Comparison of ENCODE assay signal across 8 mouse cellular contexts in genomic region chr11:94276869-94277337, GRCm38 (mm10). TPM values are rescaled to one million over a fixed set of nuclear protein-coding genes. Genes with fewer than 3 reads are reported as not detected.
DNase-seq lines count a peak whose midpoint lies in the region; ATAC-seq and TF ChIP-seq lines count a peak whose summit lies in the region.

No protein-coding gene starts in this region.

- DNase-seq in B cell, adult 2 months = peak; percentile 82 to 84
- DNase-seq in brain, adult 2 months (ENCODE audit: low read depth, low spot score) = peak; percentile 99
- peak; percentile 85 for DNase-seq in liver, adult 2 months (ENCODE audit: extremely low read depth, low read depth, low spot score)
- peak; percentile 88 for DNase-seq in splenic B cell, adult 2 months (ENCODE audit: low read depth, low spot score)

- peak overlapping the region; percentile 33 for H3K4me3 ChIP-seq in heart, embryonic 11.5 days (ENCODE audit: low read depth, low read length)
- peak overlapping the region; percentile 40 for H3K4me3 ChIP-seq in kidney, embryonic 16.5 days (ENCODE audit: low read length)
- no peak overlapping the region for H3K4me3 ChIP-seq in liver, adult 2 months (ENCODE audit: insufficient read depth, low read depth, low read length)
- peak overlapping the region; percentile 1 for H3K4me3 ChIP-seq in myocyte

- WGBS in heart, embryonic 11.5 days (ENCODE audit: insufficient replicate concordance) = 8% methylated on average over 20 of the region's 20 CpGs
- WGBS in kidney, embryonic 16.5 days = 8% methylated on average over 20 of the region's 20 CpGs
- WGBS in liver, adult 2 months = 10% methylated on average over 20 of the region's 20 CpGs

- peaks cover 10% of the 10 kb centered on the region for H3K4me1 ChIP-seq in heart, embryonic 11.5 days (ENCODE audit: control insufficient read depth, insufficient read depth, low read length)
- peaks cover 5% of the 10 kb centered on the region; the same call in 1 of the 2 replicates for H3K4me1 ChIP-seq in kidney, embryonic 16.5 days (ENCODE audit: insufficient read depth, low read length)
- H3K4me1 ChIP-seq in liver, adult 2 months (ENCODE audit: control insufficient read depth, insufficient read depth, low read length) = peaks cover 26% of the 10 kb centered on the region

- TF ChIP-seq POLR2A in liver, adult 2 months (IDR thresholded peaks at IDR 0.05; ENCODE audit: extremely low read depth, insufficient read depth, low read length) = no peak
- peak; percentile 64 for TF ChIP-seq POLR2A in myocyte (IDR thresholded peaks at IDR 0.05; ENCODE audit: insufficient read length, low read depth)

- no peak overlapping the region for H3ac ChIP-seq in myocyte (ENCODE audit: control insufficient read depth, insufficient read length)

- H3K36me3 ChIP-seq in heart, embryonic 11.5 days (ENCODE audit: control insufficient read depth, insufficient read depth, low read length) = no peaks in the 10 kb centered on the region
- 0 out of 2 replicates have a peak, but pooled peaks cover 1% of the 10 kb centered on the region for H3K36me3 ChIP-seq in kidney, embryonic 16.5 days (ENCODE audit: insufficient read depth, low read length)
- no peaks in the 10 kb centered on the region for H3K36me3 ChIP-seq in liver, adult 2 months (ENCODE audit: control insufficient read depth, insufficient read depth, low read length)
- no peaks in the 10 kb centered on the region for H3K36me3 ChIP-seq in myocyte (ENCODE audit: control insufficient read depth, insufficient read depth)
- no peaks in the 10 kb centered on the region for H3K36me3 ChIP-seq in splenic B cell, adult 2 months (ENCODE audit: control insufficient read depth, insufficient read depth, low read length, poor library complexity, severe bottlenecking)

- H3K9me3 ChIP-seq in heart, embryonic 11.5 days (replicated peaks; ENCODE audit: control insufficient read depth, low read length) = no peaks in the 10 kb centered on the region
- H3K9me3 ChIP-seq in kidney, embryonic 16.5 days (ENCODE audit: low read length) = no peaks in the 10 kb centered on the region

- H3K27me3 ChIP-seq in heart, embryonic 11.5 days (ENCODE audit: control insufficient read depth, insufficient read depth, low read length) = no peaks in the 10 kb centered on the region
- H3K27me3 ChIP-seq in kidney, embryonic 16.5 days (ENCODE audit: insufficient read depth, low read length) = no peaks in the 10 kb centered on the region
- no peaks in the 10 kb centered on the region for H3K27me3 ChIP-seq in liver, adult 2 months (ENCODE audit: control insufficient read depth, insufficient read depth, low read length)
- no peaks in the 10 kb centered on the region for H3K27me3 ChIP-seq in myocyte (ENCODE audit: control insufficient read depth, insufficient read depth, insufficient read length)
- H3K27me3 ChIP-seq in splenic B cell, adult 2 months (ENCODE audit: control insufficient read depth, insufficient read depth, low read length, poor library complexity, severe bottlenecking) = no peaks in the 10 kb centered on the region

- peak overlapping the region; percentile 71 for H3K4me2 ChIP-seq in heart, embryonic 11.5 days
- peak overlapping the region; percentile 65 for H3K4me2 ChIP-seq in kidney, embryonic 16.5 days (replicated peaks; ENCODE audit: low read depth, low read length)
- H3K4me2 ChIP-seq in myocyte (ENCODE audit: low read depth) = peak overlapping the region; percentile 69

- no peak overlapping the region for H3K27ac ChIP-seq in heart, embryonic 11.5 days (ENCODE audit: low read depth, low read length)
- H3K27ac ChIP-seq in kidney, embryonic 16.5 days (ENCODE audit: low read length) = no peak overlapping the region
- H3K27ac ChIP-seq in liver, adult 2 months (replicated peaks; ENCODE audit: insufficient read depth, low read depth, low read length) = no peak overlapping the region

- peak overlapping the region; percentile 67 for H3K9ac ChIP-seq in heart, embryonic 11.5 days (ENCODE audit: low read depth, low read length)
- peak overlapping the region; percentile 55 for H3K9ac ChIP-seq in kidney, embryonic 16.5 days (replicated peaks; ENCODE audit: low read length)
- peak overlapping the region; percentile 19; the same call in 1 of the 2 replicates for H3K9ac ChIP-seq in liver, adult 2 months (ENCODE audit: low read depth, low read length)

- peak; percentile 98 for TF ChIP-seq CTCF in liver, adult 2 months (IDR thresholded peaks at IDR 0.05; ENCODE audit: low read depth, low read length)

- no peaks in the 10 kb centered on the region for H3K79me2 ChIP-seq in liver, adult 2 months (ENCODE audit: control insufficient read depth, insufficient read depth, low read length)
- H3K79me2 ChIP-seq in myocyte (ENCODE audit: control insufficient read depth, insufficient read depth) = no peaks in the 10 kb centered on the region

- peak; percentile 86 for ATAC-seq in erythroblast, adult 5-6 weeks (replicated peaks; ENCODE audit: low FRiP score, poor library complexity, severe bottlenecking)
- 0 out of 2 replicates have a peak, but pooled peaks have one; percentile 3 for ATAC-seq in heart, embryonic 11.5 days (replicated peaks; ENCODE audit: insufficient number of reproducible peaks, low FRiP score, low TSS enrichment)
- ATAC-seq in kidney, embryonic 16.5 days (ENCODE audit: low FRiP score, low TSS enrichment) = peak; percentile 85

TF ChIP-seq in myocyte, 11 proteins besides CTCF, POLR2A, EP300 and RAD21:
- TF ChIP-seq POLR2AphosphoS2 (IDR thresholded peaks at IDR 0.05; ENCODE audit: insufficient read length, low read depth) (peak; percentile 82), USF1 (IDR thresholded peaks at IDR 0.05; ENCODE audit: low read depth) (no peak)

RNA-seq across cellular contexts. Expression of gene Gm21885, which starts 4.8 kb away (rescaled TPM):
- not detected in 2 replicates for total RNA-seq in erythroblast, adult 5-6 weeks (2015; ENCODE audit: low replicate concordance)
- total RNA-seq in erythroblast, adult 5-6 weeks (2017; ENCODE audit: low replicate concordance) = not detected in 2 replicates
- polyA plus RNA-seq in heart, embryonic 11.5 days (2014; fragmentation: Nextera tagmentation; extraction: Ambion mirVana) = not detected in 2 replicates
- not detected in 2 replicates for polyA plus RNA-seq in kidney, embryonic 16.5 days (2015; fragmentation: Nextera tagmentation; extraction: Ambion mirVana)
- 0.67 TPM in 1 of 2 replicates, not detected in the other for total RNA-seq in liver, adult 2 months (2014; rRNA removed)
- polyA plus RNA-seq in liver, adult 2 months (2012; rRNA removed) = 0.16 and 0.49 TPM in 2 replicates
- polyA plus RNA-seq in myocyte (2012; fragmentation: generic; extraction: Trizol) = not detected

RNA-seq across cellular contexts. Expression of gene Wfikkn2, which starts 31.1 kb away (rescaled TPM):
- total RNA-seq in erythroblast, adult 5-6 weeks (2015; ENCODE audit: low replicate concordance) = not detected in 2 replicates
- total RNA-seq in erythroblast, adult 5-6 weeks (2017; ENCODE audit: low replicate concordance) = not detected in 2 replicates
- polyA plus RNA-seq in heart, embryonic 11.5 days (2014; fragmentation: Nextera tagmentation; extraction: Ambion mirVana) = 1.1 and 1.8 TPM in 2 replicates
- polyA plus RNA-seq in kidney, embryonic 16.5 days (2015; fragmentation: Nextera tagmentation; extraction: Ambion mirVana) = 2.2 and 3.1 TPM in 2 replicates
- total RNA-seq in liver, adult 2 months (2014; rRNA removed) = under 0.01 TPM in 1 of 2 replicates, not detected in the other
- polyA plus RNA-seq in liver, adult 2 months (2012; rRNA removed) = 0.04 TPM in 1 of 2 replicates, not detected in the other
- polyA plus RNA-seq in myocyte (2012; fragmentation: generic; extraction: Trizol) = 0.80 TPM

RNA-seq across cellular contexts. Expression of gene Luc7l3, which starts 44.9 kb away (rescaled TPM):
- 140 and 142 TPM in 2 replicates for total RNA-seq in erythroblast, adult 5-6 weeks (2015; ENCODE audit: low replicate concordance)
- total RNA-seq in erythroblast, adult 5-6 weeks (2017; ENCODE audit: low replicate concordance) = 373 and 416 TPM in 2 replicates
- 77.9 and 79.4 TPM in 2 replicates for polyA plus RNA-seq in heart, embryonic 11.5 days (2014; fragmentation: Nextera tagmentation; extraction: Ambion mirVana)
- polyA plus RNA-seq in kidney, embryonic 16.5 days (2015; fragmentation: Nextera tagmentation; extraction: Ambion mirVana) = 99.5 and 112 TPM in 2 replicates
- 17.9 and 20.1 TPM in 2 replicates for total RNA-seq in liver, adult 2 months (2014; rRNA removed)
- polyA plus RNA-seq in liver, adult 2 months (2012; rRNA removed) = 2.5 and 4.6 TPM in 2 replicates
- 15.4 TPM for polyA plus RNA-seq in myocyte (2012; fragmentation: generic; extraction: Trizol)

RNA-seq across cellular contexts. Expression of gene Ankrd40, which starts 50.9 kb away (rescaled TPM):
- 4.0 and 4.4 TPM in 2 replicates for total RNA-seq in erythroblast, adult 5-6 weeks (2015; ENCODE audit: low replicate concordance)
- total RNA-seq in erythroblast, adult 5-6 weeks (2017; ENCODE audit: low replicate concordance) = 13.4 and 17.4 TPM in 2 replicates
- 34.3 and 34.9 TPM in 2 replicates for polyA plus RNA-seq in heart, embryonic 11.5 days (2014; fragmentation: Nextera tagmentation; extraction: Ambion mirVana)
- 11.2 and 11.5 TPM in 2 replicates for polyA plus RNA-seq in kidney, embryonic 16.5 days (2015; fragmentation: Nextera tagmentation; extraction: Ambion mirVana)
- 28.0 and 30.0 TPM in 2 replicates for total RNA-seq in liver, adult 2 months (2014; rRNA removed)
- polyA plus RNA-seq in liver, adult 2 months (2012; rRNA removed) = 47.6 and 56.5 TPM in 2 replicates
- polyA plus RNA-seq in myocyte (2012; fragmentation: generic; extraction: Trizol) = 105 TPM

Comparison
In these comparisons a context has a peak if more than half of its experiments do, and no peak if none do; other contexts are left out.
1. ATAC-seq: peak in every context shown above with its lines; median percentile 86 in erythroblast, adult 5-6 weeks; 85 in kidney, embryonic 16.5 days; 3 in heart, embryonic 11.5 days.